Mouse (Mus musculus): ENCODE results near the gene Atr. TPM values are rescaled to one million over a fixed set of nuclear protein-coding genes. Genes with fewer than 3 reads are reported as not detected.
A peak's percentile ranks its signal among the peaks of the same experiment; 100 is the strongest.
"Not testable (repeated sequence)": the region's sequence is repeated elsewhere in the genome, so short reads cannot be mapped to it uniquely, and the experiment has no call there.

Atr gene
- total and polyA plus RNA-seq, 2 experiments from 2014 or later: 5.6 to 15.9 TPM

DNA sequence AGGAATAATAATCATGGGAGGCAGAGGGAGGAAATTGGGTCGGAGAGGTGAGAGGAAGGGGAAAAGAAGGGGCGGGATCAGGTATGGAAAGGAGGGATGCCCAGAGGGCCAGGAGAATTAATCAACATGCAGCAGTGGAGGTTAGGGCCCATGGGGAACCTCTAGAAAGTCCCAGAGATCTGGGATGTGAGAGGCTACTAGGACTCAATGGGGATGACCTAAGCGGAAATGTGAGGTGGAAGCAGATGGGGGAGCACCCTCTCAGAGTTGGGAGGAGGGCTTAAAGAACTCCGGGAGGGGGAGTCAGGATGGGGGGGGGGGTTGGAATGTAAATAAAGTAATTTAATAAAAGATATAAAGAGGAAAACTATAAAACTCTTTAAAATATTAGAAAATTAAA is 96.3 kb downstream of the Atr start:
- Histone ChIP-seq H3K27ac (ENCODE audit: low read depth) (no peak overlapping the region), H3K27me3 (ENCODE audit: control insufficient read depth, insufficient read depth, low read length) (no peaks in the 10 kb centered on the region), H3K4me3 (ENCODE audit: low read depth, low read length) (peak overlapping the region; percentile 100), H3K9ac (replicated peaks; ENCODE audit: low read depth, low read length) (no peak overlapping the region; the same call in 1 of the 2 replicates), H3K4me2 (ENCODE audit: low read depth, low read length) (peak overlapping the region; percentile 91), H3K4me1 (ENCODE audit: control insufficient read depth, insufficient read depth) (no peaks in the 10 kb centered on the region), H3K36me3 (replicated peaks; ENCODE audit: control insufficient read depth, insufficient read depth, low read length) (no peaks in the 10 kb centered on the region), H3K9me3 (replicated peaks; ENCODE audit: control insufficient read depth, low read length) (no peaks in the 10 kb centered on the region)
- TF ChIP-seq EP300 (IDR thresholded peaks at IDR 0.05; ENCODE audit: low read depth): no peak
- no peak for TF ChIP-seq CTCF (IDR thresholded peaks at IDR 0.05; ENCODE audit: low read depth)
- DNase-seq (ENCODE audit: low spot score) (peak; percentile 8), ATAC-seq (ENCODE audit: insufficient read depth, low read depth) (no peak)
- WGBS: 68% methylated on average over 4 of the region's 4 CpGs

DNA sequence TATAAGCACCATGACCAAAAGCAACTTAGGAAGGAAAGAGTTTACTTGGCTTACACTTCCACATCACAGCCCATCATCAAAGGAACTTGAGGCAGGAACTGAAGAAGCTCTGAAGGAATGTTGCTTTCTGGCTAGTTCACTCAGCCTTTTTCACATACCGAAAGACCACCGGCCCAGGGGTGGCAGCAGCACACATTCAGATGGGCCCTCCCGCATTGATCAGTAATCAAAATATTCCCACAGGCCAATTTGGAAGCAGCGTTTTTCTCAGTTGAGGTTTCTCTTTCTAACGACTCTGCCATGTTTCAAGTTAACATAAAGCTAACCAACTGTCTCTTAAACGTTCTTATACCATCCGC is 96.8 kb downstream of the Atr start:
- ATAC-seq (ENCODE audit: insufficient read depth, low read depth) (no peak), DNase-seq (ENCODE audit: low spot score) (no peak)
- H3K36me3 ChIP-seq (replicated peaks; ENCODE audit: control insufficient read depth, insufficient read depth, low read length): no peaks in the 10 kb centered on the region
- peak overlapping the region; percentile 91 for H3K4me2 ChIP-seq (ENCODE audit: low read depth, low read length)
- H3K4me3 ChIP-seq (ENCODE audit: low read depth, low read length): peak overlapping the region; percentile 100
- H3K9ac ChIP-seq (replicated peaks; ENCODE audit: low read depth, low read length): peak overlapping the region; percentile 100
- H3K9me3 ChIP-seq (replicated peaks; ENCODE audit: control insufficient read depth, low read length): no peaks in the 10 kb centered on the region
- no peaks in the 10 kb centered on the region for H3K27me3 ChIP-seq (ENCODE audit: control insufficient read depth, insufficient read depth, low read length)
- TF ChIP-seq EP300 (IDR thresholded peaks at IDR 0.05; ENCODE audit: low read depth): no peak
- no peak for TF ChIP-seq CTCF (IDR thresholded peaks at IDR 0.05; ENCODE audit: low read depth)
- peak overlapping the region; percentile 98 for H3K27ac ChIP-seq (ENCODE audit: low read depth)
- no peaks in the 10 kb centered on the region for H3K4me1 ChIP-seq (ENCODE audit: control insufficient read depth, insufficient read depth)
- WGBS: 0% methylated on average over 7 of the region's 7 CpGs

DNA sequence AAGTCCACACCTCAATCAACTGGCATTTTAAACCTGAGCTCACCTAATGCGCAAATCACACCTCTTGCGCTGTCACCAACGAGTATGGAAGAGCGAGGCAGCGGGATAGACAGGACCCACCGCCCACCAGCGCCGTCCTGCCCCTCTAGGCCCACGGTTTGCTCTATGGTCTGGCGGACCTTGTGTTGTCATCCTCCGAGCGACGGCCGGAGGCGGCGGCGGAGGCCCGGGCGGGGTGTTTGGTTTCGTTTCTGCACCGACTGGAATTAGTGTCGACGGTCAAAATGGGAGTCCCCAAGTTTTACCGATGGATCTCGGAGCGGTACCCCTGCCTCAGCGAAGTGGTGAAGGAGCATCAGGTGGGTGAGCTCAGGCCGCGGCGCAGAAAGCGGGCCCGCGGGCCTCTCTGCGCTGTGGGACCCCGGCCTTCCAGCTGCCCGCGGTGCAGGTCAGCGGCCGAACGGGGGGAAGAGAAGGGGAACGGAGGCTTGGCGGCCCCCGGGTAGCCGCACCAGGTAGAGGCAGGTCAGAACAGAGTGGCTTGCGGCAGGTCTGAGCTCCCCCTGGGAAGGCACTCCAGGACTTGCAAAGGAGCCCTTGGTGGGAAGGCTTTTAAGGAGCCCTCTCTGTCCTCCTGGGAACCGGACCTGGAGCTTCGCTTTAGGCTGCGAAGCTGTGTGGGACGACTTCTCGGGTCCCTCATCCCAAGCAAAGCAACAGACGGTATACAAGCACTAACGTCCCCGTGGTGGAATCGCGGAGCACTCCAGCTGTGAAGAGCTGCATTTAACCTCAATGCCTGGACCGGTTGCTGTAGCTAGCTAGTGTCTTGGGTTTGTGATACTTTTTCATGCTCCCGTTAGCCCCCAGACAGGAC is 97.4 kb downstream of the Atr start, which contains the start of gene Xrn1:
TSS of gene Xrn1 (plus strand) at position 176 of the 877 bp plus-strand sequence.
- DNase-seq (ENCODE audit: low spot score) (peak; percentile 90), ATAC-seq (ENCODE audit: insufficient read depth, low read depth) (peak; percentile 99)
- Histone ChIP-seq H3K27me3 (ENCODE audit: control insufficient read depth, insufficient read depth, low read length) (no peaks in the 10 kb centered on the region), H3K9me3 (replicated peaks; ENCODE audit: control insufficient read depth, low read length) (no peaks in the 10 kb centered on the region), H3K4me1 (ENCODE audit: control insufficient read depth, insufficient read depth) (no peaks in the 10 kb centered on the region), H3K36me3 (replicated peaks; ENCODE audit: control insufficient read depth, insufficient read depth, low read length) (0 out of 2 replicates have a peak, but pooled peaks cover 3% of the 10 kb centered on the region), H3K4me2 (ENCODE audit: low read depth, low read length) (peak within 1 kb of the TSS; percentile 91), H3K4me3 (ENCODE audit: low read depth, low read length) (peak within 1 kb of the TSS; percentile 100), H3K9ac (replicated peaks; ENCODE audit: low read depth, low read length) (peak within 1 kb of the TSS; percentile 100), H3K27ac (ENCODE audit: low read depth) (peak within 1 kb of the TSS; percentile 98)
- under 1% methylated on average over 57 of the region's 57 CpGs for WGBS
- peak; percentile 59; the same call in 1 of the 2 replicates for TF ChIP-seq EP300 (IDR thresholded peaks at IDR 0.05; ENCODE audit: low read depth)
- no peak for TF ChIP-seq CTCF (IDR thresholded peaks at IDR 0.05; ENCODE audit: low read depth)

DNA sequence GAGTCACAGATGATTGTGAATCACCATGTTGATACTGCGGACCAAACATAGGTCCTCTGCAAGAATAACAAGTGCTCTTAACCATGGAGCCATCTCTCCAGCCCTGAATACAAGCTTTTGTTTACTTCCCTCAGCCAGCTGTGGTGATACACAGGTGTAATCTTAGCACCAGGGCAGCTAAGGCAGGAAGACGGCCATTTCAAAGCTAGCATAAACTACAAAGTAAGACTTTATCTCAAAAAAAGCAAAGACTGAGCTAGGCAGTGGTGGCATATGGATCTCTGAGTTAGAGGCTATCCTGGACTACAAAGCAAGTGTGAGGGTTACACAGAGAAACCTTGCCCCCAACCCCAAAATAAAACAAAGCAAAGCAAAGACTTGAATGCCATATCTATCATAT is 100.2 kb downstream of the Atr start:
- no peak for DNase-seq (ENCODE audit: low spot score)
- H3K27ac ChIP-seq (ENCODE audit: low read depth): peak overlapping the region; percentile 44; the same call in 1 of the 2 replicates
- 82% methylated on average over 2 of the region's 2 CpGs for WGBS
- no peaks in the 10 kb centered on the region for H3K9me3 ChIP-seq (replicated peaks; ENCODE audit: control insufficient read depth, low read length)
- TF ChIP-seq CTCF (IDR thresholded peaks at IDR 0.05; ENCODE audit: low read depth) (no peak), EP300 (IDR thresholded peaks at IDR 0.05; ENCODE audit: low read depth) (no peak)
- 0 out of 2 replicates have a peak, but pooled peaks cover 3% of the 10 kb centered on the region for H3K36me3 ChIP-seq (replicated peaks; ENCODE audit: control insufficient read depth, insufficient read depth, low read length)
- no peak for ATAC-seq (ENCODE audit: insufficient read depth, low read depth)
- H3K4me3 ChIP-seq (ENCODE audit: low read depth, low read length): no peak overlapping the region
- H3K9ac ChIP-seq (replicated peaks; ENCODE audit: low read depth, low read length): no peak overlapping the region
- H3K4me2 ChIP-seq (ENCODE audit: low read depth, low read length): no peak overlapping the region
- no peaks in the 10 kb centered on the region for H3K27me3 ChIP-seq (ENCODE audit: control insufficient read depth, insufficient read depth, low read length)
- no peaks in the 10 kb centered on the region for H3K4me1 ChIP-seq (ENCODE audit: control insufficient read depth, insufficient read depth)

DNA sequence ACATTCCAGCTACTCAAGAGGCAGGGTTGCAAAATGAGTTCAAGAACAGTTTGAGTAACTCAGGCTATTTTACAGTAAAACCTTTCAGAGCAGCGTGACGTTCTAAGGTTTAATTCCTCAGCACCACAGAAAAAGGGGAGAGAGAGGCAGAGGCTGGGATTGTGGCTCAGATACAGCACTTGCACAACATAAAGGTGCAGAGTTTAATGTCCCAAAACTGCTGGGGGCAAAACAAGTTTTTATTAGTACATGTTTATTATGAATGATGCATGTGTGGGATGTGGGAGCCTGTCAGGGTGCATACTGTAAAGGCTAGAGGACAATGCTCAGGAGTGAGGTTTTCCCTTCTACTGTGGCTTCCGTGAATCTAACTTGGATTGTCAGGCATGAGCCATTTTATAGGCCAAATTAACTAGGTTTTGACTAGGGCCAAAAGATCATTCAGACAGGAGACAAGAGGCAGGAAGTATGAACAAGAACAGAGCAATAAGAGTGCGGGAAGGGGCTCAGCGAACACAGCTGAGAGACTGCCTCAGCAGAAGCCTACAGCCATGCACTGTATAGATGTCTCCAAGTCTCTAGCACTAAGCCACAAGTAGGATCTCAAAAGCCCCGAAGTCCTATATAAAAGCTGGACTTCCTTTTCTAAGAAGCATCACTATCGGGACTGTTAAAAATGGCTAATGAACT is 100.8 kb downstream of the Atr start:
- TF ChIP-seq CTCF (IDR thresholded peaks at IDR 0.05; ENCODE audit: low read depth) (no peak), EP300 (IDR thresholded peaks at IDR 0.05; ENCODE audit: low read depth) (no peak)
- Histone ChIP-seq H3K27me3 (ENCODE audit: control insufficient read depth, insufficient read depth, low read length) (no peaks in the 10 kb centered on the region), H3K4me2 (ENCODE audit: low read depth, low read length) (peak overlapping the region; percentile 6; the same call in 1 of the 2 replicates), H3K36me3 (replicated peaks; ENCODE audit: control insufficient read depth, insufficient read depth, low read length) (0 out of 2 replicates have a peak, but pooled peaks cover 3% of the 10 kb centered on the region), H3K9me3 (replicated peaks; ENCODE audit: control insufficient read depth, low read length) (no peaks in the 10 kb centered on the region), H3K9ac (replicated peaks; ENCODE audit: low read depth, low read length) (no peak overlapping the region), H3K4me3 (ENCODE audit: low read depth, low read length) (no peak overlapping the region; the same call in 1 of the 2 replicates), H3K4me1 (ENCODE audit: control insufficient read depth, insufficient read depth) (no peaks in the 10 kb centered on the region), H3K27ac (ENCODE audit: low read depth) (peak overlapping the region; percentile 44; the same call in 1 of the 2 replicates)
- no peak for ATAC-seq (ENCODE audit: insufficient read depth, low read depth)
- DNase-seq (ENCODE audit: low spot score): no peak
- WGBS: 91% methylated on average over 7 of the region's 7 CpGs

DNA sequence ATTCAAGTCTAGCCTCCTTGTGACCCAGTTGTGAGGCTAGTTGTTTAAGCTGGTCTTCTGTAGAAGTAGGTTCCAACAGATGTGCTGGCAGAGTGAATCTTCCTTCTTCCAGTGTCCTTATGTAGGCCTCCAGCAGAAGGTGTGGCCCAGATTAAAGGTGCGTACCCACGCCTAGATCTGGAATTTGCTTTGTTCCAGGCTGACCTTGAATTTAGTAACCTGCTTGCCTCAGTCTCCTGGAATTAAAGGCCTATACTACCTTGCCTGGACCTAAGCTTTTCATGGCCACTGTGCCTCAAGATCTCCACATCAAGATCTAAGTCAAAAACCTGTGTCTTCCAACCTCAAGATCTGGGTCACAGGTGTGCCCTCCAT is 101.3 kb downstream of the Atr start:
- not testable (repeated sequence) for H3K9me3 ChIP-seq (replicated peaks; ENCODE audit: control insufficient read depth, low read length); H3K36me3 ChIP-seq (replicated peaks; ENCODE audit: control insufficient read depth, insufficient read depth, low read length); DNase-seq (ENCODE audit: low spot score); H3K27me3 ChIP-seq (ENCODE audit: control insufficient read depth, insufficient read depth, low read length); H3K9ac ChIP-seq (replicated peaks; ENCODE audit: low read depth, low read length); ATAC-seq (ENCODE audit: insufficient read depth, low read depth); H3K4me3 ChIP-seq (ENCODE audit: low read depth, low read length); H3K4me1 ChIP-seq (ENCODE audit: control insufficient read depth, insufficient read depth); H3K4me2 ChIP-seq (ENCODE audit: low read depth, low read length)
- H3K27ac ChIP-seq (ENCODE audit: low read depth): peak overlapping the region; percentile 44; the same call in 1 of the 2 replicates
- 74% methylated on average over 2 of the region's 2 CpGs for WGBS

All from heart, postnatal 0 days (tissue).